Mouse (Mus musculus) intestine, embryonic 16.5 days (tissue): ENCODE measurements around the gene Ppt1. TPM values are rescaled to one million over a fixed set of nuclear protein-coding genes. Genes with fewer than 3 reads are reported as not detected.

Source experiments
- ATAC-seq: fragments of 200-750 bp; cut with Nextera tagmentation; 2 replicates; pipeline ENCODE4 v1.8.0; 2017; ENCODE audit warnings: moderate TSS enrichment, moderate library complexity
- H3K27ac ChIP-seq: fragments of 300-500 bp; sonication (generic); 2 replicates; pipeline ENCODE4 v1.5.1; 2014; ENCODE audit warnings: mild to moderate bottlenecking, low read length
- H3K27me3 ChIP-seq: fragments of 300-500 bp; sonication (generic); replicated peaks from 2 replicates; pipeline ENCODE4 v1.6.1; 2014; ENCODE audit warnings: low read length, control low read depth, mixed read lengths; ENCODE audit not compliant: control insufficient read depth, insufficient read depth
- H3K36me3 ChIP-seq: fragments of 300-500 bp; sonication (generic); 2 replicates; pipeline ENCODE4 v1.6.1; 2014; ENCODE audit warnings: low read length, control low read depth; ENCODE audit not compliant: control insufficient read depth, insufficient read depth
- H3K4me1 ChIP-seq: fragments of 300-500 bp; sonication (generic); 2 replicates; pipeline ENCODE4 v1.6.1; 2014; ENCODE audit warnings: low read length, control low read depth, mixed read lengths; ENCODE audit not compliant: control insufficient read depth, insufficient read depth
- H3K4me2 ChIP-seq: fragments of 300-500 bp; sonication (generic); 2 replicates; pipeline ENCODE4 v1.6.1; 2014; ENCODE audit warnings: low read depth, low read length, control low read depth
- H3K4me3 ChIP-seq: fragments of 300-500 bp; sonication (generic); 2 replicates; pipeline ENCODE4 v1.5.1; 2014; ENCODE audit warnings: mild to moderate bottlenecking, low read length
- H3K9ac ChIP-seq: fragments of 300-500 bp; sonication (generic); 2 replicates; pipeline ENCODE4 v1.6.1; 2014; ENCODE audit warnings: low read depth, low read length
- H3K9me3 ChIP-seq: fragments of 300-500 bp; sonication (generic); 2 replicates; pipeline ENCODE4 v1.6.1; 2016; ENCODE audit warnings: low read length, control low read depth; ENCODE audit not compliant: control insufficient read depth
- WGBS: fragments of 180-500 bp; shearing (Covaris S2); extraction: QIAGEN DNeasy Blood & Tissue Kit; methylation state at CpG from one replicate; pipeline ENCODE4 v1.1.7; 2014; 5-methylcytosine and 5-hydroxymethylcytosine counted together
- polyA plus RNA-seq: library from polyadenylated mRNA; unstranded; fragments of >200 nt; fragmentation: Nextera tagmentation; extraction: Ambion mirVana; gene quantifications from 2 replicates; pipeline ENCODE4 v1.2.1, GENCODE M21; 2015

The Ppt1 gene
- polyA plus RNA-seq, 1 experiment from 2014 or later = 79.3 TPM

DNA sequence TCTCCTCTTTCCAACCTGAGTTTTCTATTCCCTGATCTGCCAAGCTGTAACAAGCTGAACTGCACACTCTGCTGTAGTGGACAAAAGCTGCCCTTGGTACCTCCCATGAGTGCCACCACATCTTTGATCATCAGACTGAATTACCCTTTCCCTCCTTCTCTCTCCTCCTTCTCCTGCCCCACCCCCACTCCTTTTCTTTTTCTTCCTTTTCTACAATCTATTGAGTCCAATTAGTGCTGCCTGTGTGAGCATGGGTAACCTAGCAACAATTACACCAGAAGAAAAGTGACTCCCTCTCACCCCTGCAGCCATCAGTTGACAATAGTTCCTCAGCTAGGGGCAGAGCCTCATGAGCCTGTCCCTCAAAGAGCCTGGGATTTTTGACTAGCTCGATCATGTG, 4.2 kb upstream of the Ppt1 start:
- Histone ChIP-seq H3K4me3 (no peak overlapping the region), H3K9me3 (no peaks in the 10 kb centered on the region), H3K4me2 (no peak overlapping the region), H3K27ac (no peak overlapping the region), H3K4me1 (peaks cover 10% of the 10 kb centered on the region), H3K9ac (no peak overlapping the region), H3K27me3 (no peaks in the 10 kb centered on the region), H3K36me3 (no peaks in the 10 kb centered on the region)
- no peak for ATAC-seq
- 59% methylated on average over 1 of the region's 1 CpGs for WGBS

DNA sequence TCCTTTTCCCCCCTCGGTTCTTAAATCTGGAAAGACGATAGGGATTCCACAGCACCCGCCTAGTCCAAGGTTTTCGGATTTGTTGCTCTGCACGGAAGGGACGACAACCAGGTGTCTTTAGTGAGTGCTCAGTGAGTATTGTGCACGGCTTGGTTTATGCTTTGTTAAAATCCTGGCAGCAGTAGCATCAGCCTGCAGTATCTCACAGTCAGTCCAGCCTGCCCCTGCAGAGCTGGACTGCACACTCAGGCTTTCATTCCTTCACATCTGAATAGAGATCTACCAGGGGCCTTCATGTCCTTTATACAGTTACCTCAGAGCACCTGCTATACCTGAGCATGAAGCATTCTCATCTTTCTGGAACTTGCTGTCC, 347 bp downstream of the Ppt1 start:
- Histone ChIP-seq H3K4me3 (peak overlapping the region; percentile 83), H3K27me3 (no peaks in the 10 kb centered on the region), H3K27ac (peak overlapping the region; percentile 51), H3K4me2 (peak overlapping the region; percentile 94), H3K9me3 (no peaks in the 10 kb centered on the region), H3K36me3 (no peaks in the 10 kb centered on the region), H3K9ac (peak overlapping the region; percentile 83), H3K4me1 (peaks cover 13% of the 10 kb centered on the region)
- peak; percentile 71 for ATAC-seq
- 0% methylated on average over 7 of the region's 7 CpGs for WGBS

DNA sequence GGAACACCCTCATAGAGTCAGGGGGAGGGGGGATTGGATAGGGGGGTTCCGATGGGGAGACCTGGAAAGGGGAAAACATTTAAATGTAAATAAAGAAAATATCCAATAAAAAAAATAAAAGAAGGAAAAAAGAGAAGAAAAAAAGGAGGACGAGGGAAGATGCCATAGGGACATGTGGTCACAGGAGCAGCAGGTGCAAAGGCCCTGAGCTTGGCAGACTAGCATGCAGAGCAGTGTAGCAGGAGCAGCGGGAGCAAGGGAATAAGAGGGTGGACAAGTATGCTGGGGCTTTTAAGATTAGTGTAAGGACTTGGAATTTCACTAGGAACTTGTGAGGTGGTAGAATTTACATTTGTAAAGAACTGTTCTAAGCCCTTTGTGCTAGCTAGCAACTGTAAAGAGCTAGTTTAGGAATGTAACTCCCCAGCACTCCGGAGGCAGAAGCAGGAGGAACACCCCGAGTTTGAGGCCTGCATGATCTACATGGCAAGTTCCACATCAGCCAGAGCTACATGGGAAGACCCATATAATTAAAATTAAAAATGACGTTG, 1.2 kb downstream of the Ppt1 start:
- H3K9me3 ChIP-seq = no peaks in the 10 kb centered on the region
- H3K36me3 ChIP-seq = peaks cover 5% of the 10 kb centered on the region; the same call in 1 of the 2 replicates
- H3K9ac ChIP-seq = no peak overlapping the region
- H3K4me3 ChIP-seq = peak overlapping the region; percentile 83; the same call in 1 of the 2 replicates
- H3K27ac ChIP-seq = no peak overlapping the region
- 73% methylated on average over 6 of the region's 6 CpGs for WGBS
- H3K4me1 ChIP-seq = peaks cover 13% of the 10 kb centered on the region
- peak overlapping the region; percentile 94 for H3K4me2 ChIP-seq
- H3K27me3 ChIP-seq = no peaks in the 10 kb centered on the region
- no peak for ATAC-seq

DNA sequence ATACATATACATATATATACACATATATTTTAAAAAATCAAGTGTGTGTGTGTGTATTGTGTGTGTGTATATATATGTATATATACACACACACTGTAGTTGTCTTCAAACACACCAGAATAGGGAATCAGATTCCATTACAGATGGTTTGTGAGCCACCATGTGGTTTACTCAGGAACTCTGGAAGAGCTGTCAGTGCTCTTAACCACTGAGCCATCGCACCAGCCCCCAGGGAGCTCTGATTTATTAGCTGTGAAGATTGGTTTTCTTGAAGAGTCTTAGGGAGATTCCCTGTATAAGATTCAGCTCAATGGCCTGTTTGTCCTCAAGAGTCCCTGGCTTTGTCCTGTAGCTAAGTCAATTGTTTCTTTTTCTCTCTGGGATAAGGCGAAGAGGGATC, 2.0 kb downstream of the Ppt1 start:
- peaks cover 13% of the 10 kb centered on the region for H3K4me1 ChIP-seq
- peaks cover 5% of the 10 kb centered on the region; the same call in 1 of the 2 replicates for H3K36me3 ChIP-seq
- no peak for ATAC-seq
- 87% methylated on average over 2 of the region's 2 CpGs for WGBS
- no peak overlapping the region for H3K9ac ChIP-seq
- H3K27me3 ChIP-seq = no peaks in the 10 kb centered on the region
- H3K4me3 ChIP-seq = no peak overlapping the region
- no peaks in the 10 kb centered on the region for H3K9me3 ChIP-seq
- H3K4me2 ChIP-seq = no peak overlapping the region
- H3K27ac ChIP-seq = no peak overlapping the region

DNA sequence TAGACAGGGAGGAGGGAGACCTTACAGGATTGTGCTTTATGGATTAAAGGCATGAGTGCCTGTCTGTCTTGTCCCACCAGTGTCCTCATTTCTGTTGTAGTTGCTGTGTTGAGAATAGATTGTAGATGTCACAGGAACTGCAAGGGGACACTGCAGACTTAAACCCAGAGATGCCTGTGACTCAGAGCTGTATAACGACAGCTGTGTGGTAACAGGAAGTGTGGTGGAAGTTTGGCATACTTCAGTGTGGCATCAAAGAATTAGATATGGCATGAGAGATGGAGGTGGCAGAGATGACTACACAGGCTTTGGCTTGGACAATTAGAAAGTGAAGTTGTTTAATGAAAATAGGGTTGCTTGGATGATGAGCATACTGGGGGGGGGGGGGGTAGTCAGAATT, 2.4 kb downstream of the Ppt1 start:
- H3K9me3 ChIP-seq = no peaks in the 10 kb centered on the region
- no peak overlapping the region for H3K4me3 ChIP-seq
- peaks cover 5% of the 10 kb centered on the region; the same call in 1 of the 2 replicates for H3K36me3 ChIP-seq
- no peak overlapping the region for H3K9ac ChIP-seq
- H3K27ac ChIP-seq = no peak overlapping the region
- 68% methylated on average over 1 of the region's 1 CpGs for WGBS
- H3K4me1 ChIP-seq = peaks cover 13% of the 10 kb centered on the region
- no peak for ATAC-seq
- no peak overlapping the region for H3K4me2 ChIP-seq
- no peaks in the 10 kb centered on the region for H3K27me3 ChIP-seq

DNA sequence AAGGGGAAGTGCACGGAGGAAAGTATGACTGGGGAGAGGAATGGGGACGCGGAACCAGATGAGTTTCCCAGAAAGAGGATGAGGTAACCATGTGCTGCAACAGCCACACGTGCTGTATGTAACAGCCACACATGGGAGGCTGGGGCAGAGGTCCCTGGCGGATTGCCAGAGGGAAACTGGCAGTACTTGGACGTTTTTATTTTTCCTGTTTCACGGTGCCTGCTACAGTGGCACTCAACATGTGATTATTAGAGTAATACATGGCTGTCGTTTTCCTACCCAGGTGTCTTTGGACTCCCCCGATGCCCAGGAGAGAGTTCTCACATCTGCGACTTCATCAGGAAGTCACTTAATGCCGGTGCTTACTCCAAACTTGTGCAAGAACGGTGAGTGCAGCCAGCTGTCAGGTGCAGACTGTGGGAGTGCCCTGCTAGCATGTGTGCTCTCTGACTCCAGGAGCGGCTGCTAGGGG, 12.1 kb downstream of the Ppt1 start:
- Histone ChIP-seq H3K9ac (no peak overlapping the region), H3K9me3 (no peaks in the 10 kb centered on the region), H3K27ac (no peak overlapping the region), H3K36me3 (peaks cover 6% of the 10 kb centered on the region; the same call in 1 of the 2 replicates), H3K4me3 (no peak overlapping the region), H3K27me3 (no peaks in the 10 kb centered on the region), H3K4me1 (no peaks in the 10 kb centered on the region), H3K4me2 (no peak overlapping the region)
- 0 out of 2 replicates have a peak, but pooled peaks have one; percentile 40 for ATAC-seq
- WGBS = 67% methylated on average over 13 of the region's 13 CpGs

DNA sequence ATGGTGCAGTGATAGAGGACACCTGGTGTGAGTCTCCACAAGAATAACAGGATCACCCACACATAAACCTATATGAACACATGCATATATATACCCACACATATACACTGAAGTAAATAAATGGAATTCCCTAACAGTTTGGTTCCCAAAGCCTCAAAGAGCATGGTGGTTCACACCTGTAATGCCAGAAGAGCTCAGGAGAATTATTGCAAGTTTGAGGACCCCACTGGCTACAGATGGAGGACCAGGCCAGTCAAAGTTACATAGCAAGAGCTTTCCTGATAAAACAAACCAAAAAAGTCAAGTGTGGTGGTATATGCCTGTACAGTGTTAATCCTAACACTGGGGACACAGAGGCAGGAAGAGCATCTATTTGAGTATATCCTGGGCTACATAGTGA, 15.5 kb downstream of the Ppt1 start:
- no peaks in the 10 kb centered on the region for H3K9me3 ChIP-seq
- H3K27me3 ChIP-seq = no peaks in the 10 kb centered on the region
- H3K9ac ChIP-seq = no peak overlapping the region
- peaks cover 2% of the 10 kb centered on the region; the same call in 1 of the 2 replicates for H3K36me3 ChIP-seq
- no peak overlapping the region for H3K4me2 ChIP-seq
- ATAC-seq = no peak
- H3K27ac ChIP-seq = no peak overlapping the region
- no peaks in the 10 kb centered on the region for H3K4me1 ChIP-seq
- H3K4me3 ChIP-seq = no peak overlapping the region

DNA sequence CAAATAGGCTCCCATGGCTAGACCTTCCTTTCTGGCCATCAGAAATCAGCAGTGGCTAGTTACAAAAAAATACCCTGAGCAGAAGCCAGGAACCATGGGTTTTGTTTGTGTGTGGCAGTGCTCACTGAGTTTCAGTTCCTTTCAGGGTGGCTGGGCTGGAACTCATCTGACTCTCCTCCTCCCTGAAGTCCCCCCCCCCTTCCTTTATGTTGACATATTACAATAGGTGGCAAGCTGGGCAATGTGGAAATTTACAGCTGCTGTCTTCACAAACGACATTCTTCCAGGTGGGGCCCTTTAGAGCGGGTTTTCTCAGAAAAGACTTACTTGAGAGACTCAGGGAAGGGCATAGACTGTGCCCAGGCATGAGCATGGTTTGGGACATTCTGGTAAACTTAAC, 17.6 kb downstream of the Ppt1 start:
- WGBS = 54% methylated on average over 2 of the region's 2 CpGs
- Histone ChIP-seq H3K9ac (no peak overlapping the region), H3K4me3 (no peak overlapping the region), H3K9me3 (no peaks in the 10 kb centered on the region), H3K27me3 (no peaks in the 10 kb centered on the region), H3K4me2 (no peak overlapping the region), H3K36me3 (peaks cover 5% of the 10 kb centered on the region; the same call in 1 of the 2 replicates), H3K27ac (no peak overlapping the region), H3K4me1 (no peaks in the 10 kb centered on the region)
- ATAC-seq = no peak

DNA sequence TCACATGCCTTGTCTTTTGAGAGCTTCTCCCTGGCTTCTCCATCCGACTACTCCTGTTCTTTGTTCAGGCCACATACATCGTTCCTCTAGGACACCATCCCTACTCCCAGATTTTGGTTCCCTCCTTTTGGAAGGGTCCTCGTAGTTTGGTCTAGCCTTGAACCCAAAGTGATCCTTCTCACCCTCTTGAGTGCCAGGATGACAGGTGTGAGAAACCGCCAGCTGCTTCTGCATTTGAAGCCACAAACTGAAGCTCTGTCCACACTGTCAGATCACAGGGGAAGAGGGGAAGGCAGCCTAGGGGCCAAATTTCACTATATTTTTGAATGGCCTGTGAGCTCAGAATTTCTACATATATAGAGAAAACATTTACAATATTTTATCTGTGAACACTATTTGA, 18.7 kb downstream of the Ppt1 start:
- H3K27ac ChIP-seq = no peak overlapping the region
- H3K4me3 ChIP-seq = no peak overlapping the region
- no peaks in the 10 kb centered on the region for H3K4me1 ChIP-seq
- no peaks in the 10 kb centered on the region for H3K27me3 ChIP-seq
- H3K36me3 ChIP-seq = peaks cover 8% of the 10 kb centered on the region; the same call in 1 of the 2 replicates
- no peak overlapping the region for H3K9ac ChIP-seq
- H3K9me3 ChIP-seq = no peaks in the 10 kb centered on the region
- 91% methylated on average over 4 of the region's 4 CpGs for WGBS
- H3K4me2 ChIP-seq = no peak overlapping the region
- no peak for ATAC-seq

DNA sequence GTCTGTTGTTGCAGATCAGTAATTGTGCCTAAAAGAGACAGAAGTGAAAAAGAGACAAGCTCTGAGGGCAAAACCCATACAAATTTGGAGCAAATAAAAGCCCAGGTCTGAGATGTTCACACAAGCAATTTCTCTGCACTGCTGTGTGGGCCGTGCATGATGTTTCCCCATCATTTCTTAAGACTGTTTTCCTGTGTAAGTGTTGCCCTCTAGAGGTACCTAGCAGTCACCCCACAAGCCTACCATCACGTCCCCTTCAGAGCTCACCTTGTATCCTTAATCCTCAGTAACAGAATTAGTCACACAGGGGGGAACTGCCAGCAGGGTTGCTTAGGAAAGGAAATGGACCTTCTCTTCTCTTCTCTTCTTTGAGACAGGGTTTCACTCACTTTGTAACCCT, 21.9 kb downstream of the Ppt1 start:
- Histone ChIP-seq H3K9ac (no peak overlapping the region), H3K4me3 (no peak overlapping the region), H3K36me3 (peaks cover 17% of the 10 kb centered on the region; the same call in 1 of the 2 replicates), H3K4me2 (no peak overlapping the region), H3K27me3 (no peaks in the 10 kb centered on the region), H3K27ac (no peak overlapping the region), H3K9me3 (no peaks in the 10 kb centered on the region), H3K4me1 (no peaks in the 10 kb centered on the region)
- WGBS = 50% methylated on average over 2 of the region's 2 CpGs
- ATAC-seq = no peak
